Mouse (Mus musculus) adrenal gland (tissue): ENCODE data around the gene Slc1a5.

Experiments used
- intact Hi-C: fragments of 180-260 bp; cut with DNase I; formaldehyde crosslinking; loops from one replicate; pipeline ENCODE4 v1.15.1; 2025

Gene Slc1a5

GRCm38 (mm10) chr7:16844696-16845071, 63.5 kb downstream of the Slc1a5 start:
- intact Hi-C loops = no loop called here

- intact Hi-C loops = no loop called here
These were observed 64.1 kb downstream of the Slc1a5 start for GRCm38 (mm10) chr7:16845072-16845819.

- intact Hi-C loops = no loop called here
These were observed 64.7 kb downstream of the Slc1a5 start for GRCm38 (mm10) chr7:16845820-16846167.

- intact Hi-C loops = no loop called here
These were observed 65.6 kb downstream of the Slc1a5 start for GRCm38 (mm10) chr7:16846775-16847174.

GRCm38 (mm10) chr7:16847507-16847906, 66.4 kb downstream of the Slc1a5 start:
- intact Hi-C loops = no loop called here
